Mouse (Mus musculus): ENCODE data around the gene Grik1. TPM values are rescaled to one million over a fixed set of nuclear protein-coding genes. Genes with fewer than 3 reads are reported as not detected.

The Grik1 gene
- polyA plus RNA-seq (2012; rRNA removed; ENCODE audit: low replicate concordance), result not detected in 2 replicates

GRCm38 (mm10) chr16:88290132-88290772 is at the start of gene Grik1:
Gene Grik1, minus strand, starts transcription at chr16:88290265.

Other genes starting within 250 kb of the Grik1 start
- not detected in 2 replicates for gene Cldn17, start 216.7 kb upstream of the Grik1 start, polyA plus RNA-seq (2012; rRNA removed; ENCODE audit: low replicate concordance)

Measured in mammary gland, adult 2 months (tissue).